Mouse (Mus musculus) liver, postnatal 0 days (tissue): ENCODE results near the gene Tpd52l1. TPM values are rescaled to one million over a fixed set of nuclear protein-coding genes. Genes with fewer than 3 reads are reported as not detected.

Source experiments
- ATAC-seq: fragments of 200-750 bp; cut with Nextera tagmentation; 2 replicates; pipeline ENCODE4 v1.8.0; 2017; ENCODE audit warnings: mild to moderate bottlenecking, moderate library complexity
- DNase-seq: peaks from one replicate; pipeline ENCODE4 v3.0.0-alpha.2; 2016
- H3K27ac ChIP-seq: fragments of 300-500 bp; sonication (generic); 2 replicates; pipeline ENCODE4 v1.5.1; 2014; ENCODE audit warnings: antibody characterized with exemption, moderate library complexity, mild to moderate bottlenecking, low read depth
- H3K27me3 ChIP-seq: fragments of 300-500 bp; sonication (generic); 2 replicates; pipeline ENCODE4 v1.6.1; 2014; ENCODE audit warnings: low read length, control low read depth, mixed read lengths; ENCODE audit not compliant: insufficient read depth
- H3K36me3 ChIP-seq: fragments of 300-500 bp; sonication (generic); replicated peaks from 2 replicates; pipeline ENCODE4 v1.6.1; 2014; ENCODE audit warnings: mild to moderate bottlenecking, control low read depth, low read length, moderate library complexity, mixed read lengths; ENCODE audit not compliant: insufficient read depth
- H3K4me1 ChIP-seq: fragments of 300-500 bp; sonication (generic); 2 replicates; pipeline ENCODE4 v1.6.1; 2014; ENCODE audit warnings: antibody characterized with exemption, mild to moderate bottlenecking, control low read depth; ENCODE audit not compliant: insufficient read depth
- H3K4me2 ChIP-seq: fragments of 300-500 bp; sonication (generic); 2 replicates; pipeline ENCODE4 v1.6.1; 2014; ENCODE audit warnings: low read depth, mild to moderate bottlenecking, low read length, moderate library complexity, mixed read lengths
- H3K4me3 ChIP-seq: fragments of 300-500 bp; sonication (generic); 2 replicates; pipeline ENCODE4 v1.5.1; 2014; ENCODE audit warnings: low read depth, low read length
- H3K9ac ChIP-seq: fragments of 300-500 bp; sonication (generic); replicated peaks from 2 replicates; pipeline ENCODE4 v1.6.1; 2014; ENCODE audit warnings: mild to moderate bottlenecking, moderate library complexity
- H3K9me3 ChIP-seq: fragments of 300-500 bp; sonication (generic); 2 replicates; pipeline ENCODE4 v1.6.1; 2016; ENCODE audit warnings: mild to moderate bottlenecking, control low read depth, low read length, mixed read lengths
- CTCF ChIP-seq: sonication (generic); IDR thresholded peaks from 2 replicates; pipeline ENCODE4 v1.5.1; 2016; ENCODE audit warnings: antibody characterized with exemption, low read depth
- EP300 ChIP-seq: IDR thresholded peaks from 2 replicates; pipeline ENCODE4 v1.6.1; 2016; ENCODE audit warnings: antibody characterized with exemption, low read depth, mild to moderate bottlenecking
- WGBS: fragments of 180-500 bp; shearing (Covaris S2); extraction: QIAGEN DNeasy Blood & Tissue Kit; methylation state at CpG from one replicate; pipeline ENCODE4 v1.1.7; 2014; ENCODE audit not compliant: insufficient replicate concordance; 5-methylcytosine and 5-hydroxymethylcytosine counted together
- polyA plus RNA-seq: library from polyadenylated mRNA; unstranded; fragments of >200 nt; fragmentation: Nextera tagmentation; extraction: Ambion mirVana; gene quantifications from 2 replicates; pipeline ENCODE4 v1.2.1, GENCODE M21; 2015

Tpd52l1 gene
- polyA plus RNA-seq: 2.9 and 3.9 TPM in 2 replicates

DNA sequence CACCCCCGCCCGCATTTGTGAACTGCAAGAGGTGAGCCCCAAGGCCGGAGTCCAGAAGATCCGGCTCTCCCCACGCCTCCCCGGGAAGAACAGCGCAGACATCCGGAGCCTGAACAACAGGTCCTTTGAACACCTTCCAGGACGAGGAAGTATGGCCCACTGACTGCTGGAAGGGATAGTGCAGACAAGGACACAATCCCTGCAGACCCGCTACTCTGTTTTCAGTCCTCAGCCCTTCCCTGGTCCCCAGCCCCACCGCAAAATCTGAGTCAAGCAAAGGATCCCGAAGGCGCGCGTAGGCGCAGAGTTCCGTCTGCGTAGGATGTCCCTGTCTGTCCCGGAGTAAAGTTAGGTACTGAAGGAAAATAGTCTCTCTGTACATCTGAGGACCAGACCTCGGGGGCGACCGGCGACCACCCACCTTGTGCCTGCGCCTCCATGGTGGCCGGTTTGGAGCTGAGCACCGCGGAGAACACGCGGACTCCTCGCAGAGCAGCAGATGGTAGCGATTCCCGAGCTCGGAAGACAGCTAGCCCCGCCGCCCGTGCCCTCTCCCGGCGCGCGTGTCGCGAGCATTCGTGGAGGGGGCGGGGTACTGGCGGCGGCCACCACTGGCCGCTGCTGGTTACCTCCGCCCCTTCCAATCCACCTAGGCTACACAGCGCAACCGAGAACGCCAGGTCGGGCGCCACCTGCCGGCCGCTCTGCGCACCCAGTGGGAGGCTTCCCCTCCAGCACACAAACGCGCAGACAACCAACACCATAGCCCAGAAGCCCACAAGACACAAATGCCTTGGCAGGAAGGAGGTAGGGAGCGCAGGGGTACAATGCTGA lies at the start of gene Tpd52l1:
TSS of gene Tpd52l1 (minus strand) at position 668 of the 834 bp plus-strand sequence.
- peak within 1 kb of the TSS; percentile 51 for H3K4me3 ChIP-seq
- no peak within 1 kb of the TSS for H3K27ac ChIP-seq
- H3K9me3 ChIP-seq: no peaks in the 10 kb centered on the region
- no peaks in the 10 kb centered on the region for H3K4me1 ChIP-seq
- ATAC-seq: peak; percentile 98
- DNase-seq: peak; percentile 84
- peak within 1 kb of the TSS; percentile 84 for H3K4me2 ChIP-seq
- H3K9ac ChIP-seq: peak within 1 kb of the TSS; percentile 28
- no peaks in the 10 kb centered on the region for H3K27me3 ChIP-seq
- WGBS: 2% methylated on average over 59 of the region's 59 CpGs
- TF ChIP-seq CTCF: peak; percentile 88
- no peak for TF ChIP-seq EP300
- H3K36me3 ChIP-seq: no peaks in the 10 kb centered on the region

DNA sequence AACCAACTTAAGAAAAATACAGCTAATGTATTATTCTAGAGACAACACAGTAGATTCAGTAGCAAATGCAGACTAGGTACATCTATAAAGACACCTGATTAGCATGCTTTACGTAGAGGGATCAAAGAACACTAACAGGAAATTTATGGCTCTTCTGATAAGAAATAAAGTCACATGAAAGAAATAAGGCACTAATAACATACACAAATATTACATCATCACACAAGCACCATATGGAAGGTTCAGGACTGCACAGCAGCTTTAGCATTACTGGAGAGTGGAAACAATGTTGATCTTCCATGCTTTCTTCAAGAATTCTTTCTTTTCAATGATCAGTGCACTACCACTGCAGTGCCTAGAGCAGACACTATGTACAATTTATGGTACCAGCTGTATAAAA lies 48.5 kb upstream of the Tpd52l1 start:
- no peak for ATAC-seq
- Histone ChIP-seq H3K36me3 (no peaks in the 10 kb centered on the region), H3K4me2 (no peak overlapping the region), H3K27me3 (no peaks in the 10 kb centered on the region), H3K4me3 (no peak overlapping the region), H3K4me1 (no peaks in the 10 kb centered on the region), H3K9me3 (no peaks in the 10 kb centered on the region), H3K9ac (no peak overlapping the region), H3K27ac (no peak overlapping the region)
- DNase-seq: no peak
- WGBS: 68% methylated on average over 1 of the region's 1 CpGs
- TF ChIP-seq CTCF: no peak

DNA sequence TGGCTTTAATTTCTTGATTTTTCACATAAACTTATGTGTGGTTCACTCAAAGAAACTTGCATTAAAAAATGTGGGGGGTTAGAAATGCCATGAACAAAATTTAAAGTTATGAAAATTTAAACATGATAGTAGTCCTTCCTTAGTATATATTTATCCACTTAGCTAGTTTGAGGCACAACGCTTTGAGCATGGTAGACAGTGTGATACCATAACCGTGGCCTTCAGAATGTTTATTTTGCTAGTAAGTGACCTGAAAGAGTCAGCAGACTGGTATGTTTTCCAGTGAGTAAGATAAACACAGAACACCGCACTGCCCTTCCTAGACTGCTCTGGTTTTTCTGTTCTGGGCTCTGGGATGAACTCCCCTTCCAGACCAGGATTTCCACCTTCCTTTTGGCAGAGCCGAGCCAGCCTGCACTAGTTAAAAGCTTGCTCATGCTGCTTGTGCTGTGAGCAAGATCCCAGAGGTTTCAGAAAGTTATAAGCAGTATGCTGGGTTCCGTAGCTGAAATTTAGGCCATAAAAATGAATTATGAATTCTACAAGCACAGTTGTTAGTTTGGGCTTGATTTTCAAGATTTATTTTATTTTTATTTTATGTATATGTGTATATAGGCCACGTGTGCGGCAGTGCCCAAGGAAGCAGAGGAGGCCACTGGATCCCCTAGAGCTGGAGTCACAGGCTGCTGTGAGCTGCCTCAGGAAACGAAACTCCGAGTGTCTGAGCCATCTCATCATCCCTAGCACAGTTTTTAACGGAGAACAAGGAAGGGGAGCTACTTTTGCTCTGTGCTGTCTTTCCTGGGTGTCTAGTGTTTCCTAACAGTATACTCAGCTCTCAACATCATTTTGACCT lies 21.5 kb upstream of the Tpd52l1 start:
- Histone ChIP-seq H3K4me3 (no peak overlapping the region), H3K36me3 (no peaks in the 10 kb centered on the region), H3K27ac (no peak overlapping the region), H3K9ac (no peak overlapping the region), H3K4me2 (no peak overlapping the region), H3K9me3 (no peaks in the 10 kb centered on the region), H3K4me1 (no peaks in the 10 kb centered on the region), H3K27me3 (no peaks in the 10 kb centered on the region)
- DNase-seq (no peak), ATAC-seq (no peak)
- TF ChIP-seq EP300 (no peak), CTCF (no peak)
- 60% methylated on average over 10 of the region's 10 CpGs for WGBS

DNA sequence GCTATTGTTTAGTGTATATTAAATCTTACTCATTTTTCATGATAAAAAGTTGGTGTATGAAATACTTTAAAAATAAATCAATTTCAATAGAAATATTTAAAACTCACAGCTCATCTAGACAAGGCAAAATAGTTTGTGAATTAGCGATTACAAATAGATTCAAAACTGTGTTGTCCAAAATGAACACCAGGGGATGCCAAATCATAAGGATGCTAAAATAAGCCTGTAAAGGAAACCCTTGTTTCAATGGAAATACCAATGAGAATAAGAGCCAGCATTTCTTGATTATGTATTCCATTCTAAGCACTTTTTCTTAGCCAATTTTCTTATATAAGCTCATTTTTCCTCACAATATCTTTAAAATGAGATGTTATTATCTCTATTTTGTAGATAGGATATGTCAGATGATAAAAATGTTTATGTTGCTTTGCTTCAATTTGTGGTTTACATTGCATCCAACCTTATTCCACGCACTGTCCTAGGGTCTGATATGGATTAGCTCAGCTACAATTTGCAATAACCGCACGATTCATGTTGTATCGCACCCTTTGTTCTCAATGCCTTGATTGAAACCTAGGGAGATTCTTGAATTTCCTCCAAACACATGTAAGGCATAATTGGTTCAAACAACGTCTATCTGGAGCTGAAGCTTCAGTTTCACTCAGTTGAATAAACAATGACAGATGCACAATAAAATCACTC lies 20.2 kb upstream of the Tpd52l1 start:
- ATAC-seq: no peak
- Histone ChIP-seq H3K36me3 (no peaks in the 10 kb centered on the region), H3K4me2 (no peak overlapping the region), H3K4me3 (no peak overlapping the region), H3K27me3 (no peaks in the 10 kb centered on the region), H3K4me1 (no peaks in the 10 kb centered on the region), H3K27ac (no peak overlapping the region), H3K9ac (no peak overlapping the region), H3K9me3 (no peaks in the 10 kb centered on the region)
- DNase-seq: no peak
- TF ChIP-seq CTCF: peak; percentile 71
- TF ChIP-seq EP300: no peak
- WGBS: 77% methylated on average over 6 of the region's 6 CpGs

DNA sequence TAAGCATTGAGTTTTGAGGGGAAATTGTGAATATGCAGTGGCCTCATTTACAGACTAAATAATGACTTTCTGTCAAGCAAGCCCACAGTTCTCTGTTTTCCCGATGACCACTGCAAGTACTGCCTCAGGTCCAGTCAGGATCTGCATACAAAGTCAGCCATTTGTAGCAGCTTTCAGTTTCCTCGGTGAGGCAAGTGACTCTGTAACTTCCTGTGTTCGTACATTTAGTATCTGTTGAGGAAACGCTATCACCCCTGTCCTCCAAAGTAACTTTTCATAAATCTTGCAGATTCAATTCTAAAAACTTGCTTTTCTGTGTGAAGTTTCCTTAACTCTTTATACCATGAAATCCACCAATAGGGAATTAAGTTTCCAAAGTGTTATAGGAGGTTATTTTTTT lies 19.7 kb upstream of the Tpd52l1 start:
- Histone ChIP-seq H3K9ac (no peak overlapping the region), H3K27ac (no peak overlapping the region), H3K4me3 (no peak overlapping the region), H3K9me3 (no peaks in the 10 kb centered on the region), H3K27me3 (no peaks in the 10 kb centered on the region), H3K36me3 (no peaks in the 10 kb centered on the region), H3K4me1 (no peaks in the 10 kb centered on the region), H3K4me2 (0 out of 2 replicates have a peak overlapping the region, but pooled peaks have one; percentile 22)
- no peak for TF ChIP-seq CTCF
- TF ChIP-seq EP300: no peak
- no peak for ATAC-seq
- no peak for DNase-seq
- 36% methylated on average over 4 of the region's 4 CpGs for WGBS

DNA sequence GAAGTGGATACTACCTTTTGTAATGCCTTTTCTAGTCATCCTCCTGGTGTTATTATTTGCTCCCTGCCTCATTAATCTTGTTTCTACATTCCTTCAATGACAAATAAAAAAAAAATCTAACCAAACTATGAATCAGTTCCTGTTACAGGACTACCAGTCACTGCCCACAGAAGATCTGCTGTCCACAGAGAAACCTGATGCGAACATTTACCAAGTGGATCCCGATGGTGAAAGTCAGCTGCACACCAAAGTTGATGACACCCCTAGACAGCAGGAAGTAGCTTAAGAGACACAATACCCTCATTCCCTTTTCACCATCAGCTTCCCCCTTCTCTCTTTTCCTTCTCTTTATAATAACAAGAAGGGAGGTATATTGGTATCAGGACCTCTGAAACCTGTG lies 17.3 kb upstream of the Tpd52l1 start:
- no peaks in the 10 kb centered on the region for H3K27me3 ChIP-seq
- ATAC-seq (no peak), DNase-seq (no peak)
- no peaks in the 10 kb centered on the region for H3K4me1 ChIP-seq
- no peak overlapping the region for H3K27ac ChIP-seq
- no peaks in the 10 kb centered on the region for H3K36me3 ChIP-seq
- H3K9ac ChIP-seq: no peak overlapping the region
- H3K4me3 ChIP-seq: no peak overlapping the region
- H3K4me2 ChIP-seq: no peak overlapping the region
- 83% methylated on average over 2 of the region's 2 CpGs for WGBS
- no peak for TF ChIP-seq EP300
- TF ChIP-seq CTCF: no peak
- no peaks in the 10 kb centered on the region for H3K9me3 ChIP-seq
